Mouse (Mus musculus): ENCODE data around the gene Cacna1e. TPM values are rescaled to one million over a fixed set of nuclear protein-coding genes. Genes with fewer than 3 reads are reported as not detected.

The Cacna1e gene
- polyA plus RNA-seq, 1 experiment from 2014 or later, result 1.7 TPM

GRCm38 (mm10) chr1:154433112-154433511 lies 451.2 kb downstream of the Cacna1e start:
- no peak overlapping the region for H3K27ac ChIP-seq (ENCODE audit: low read depth, low read length)
- ATAC-seq (ENCODE audit: low FRiP score) (no peak), DNase-seq (ENCODE audit: low spot score, missing footprints) (no peak)
- no peak overlapping the region for H3K9ac ChIP-seq (ENCODE audit: low read length)
- no peaks in the 10 kb centered on the region for H3K4me1 ChIP-seq (ENCODE audit: control insufficient read depth, insufficient read depth, low read length)
- H3K4me3 ChIP-seq (ENCODE audit: low read depth, low read length), result no peak overlapping the region
- H3K4me2 ChIP-seq, result no peak overlapping the region
- no peaks in the 10 kb centered on the region for H3K9me3 ChIP-seq (ENCODE audit: control insufficient read depth, low read length)
- no peaks in the 10 kb centered on the region for H3K27me3 ChIP-seq (ENCODE audit: control insufficient read depth, insufficient read depth, low read length)
- WGBS, result 79% methylated on average over 1 of the region's 1 CpGs
- H3K36me3 ChIP-seq (ENCODE audit: control insufficient read depth, insufficient read depth, low read length), result no peaks in the 10 kb centered on the region

GRCm38 (mm10) chr1:154428276-154428675 lies 456.0 kb downstream of the Cacna1e start:
- no peak overlapping the region for H3K4me3 ChIP-seq (ENCODE audit: low read depth, low read length)
- H3K4me2 ChIP-seq, result no peak overlapping the region
- H3K9ac ChIP-seq (ENCODE audit: low read length), result no peak overlapping the region
- DNase-seq (ENCODE audit: low spot score, missing footprints), result no peak
- no peak overlapping the region for H3K27ac ChIP-seq (ENCODE audit: low read depth, low read length)
- no peaks in the 10 kb centered on the region for H3K36me3 ChIP-seq (ENCODE audit: control insufficient read depth, insufficient read depth, low read length)
- 84% methylated on average over 7 of the region's 7 CpGs for WGBS
- H3K27me3 ChIP-seq (ENCODE audit: control insufficient read depth, insufficient read depth, low read length), result no peaks in the 10 kb centered on the region
- no peak for ATAC-seq (ENCODE audit: low FRiP score)
- no peaks in the 10 kb centered on the region for H3K9me3 ChIP-seq (ENCODE audit: control insufficient read depth, low read length)
- H3K4me1 ChIP-seq (ENCODE audit: control insufficient read depth, insufficient read depth, low read length), result no peaks in the 10 kb centered on the region

GRCm38 (mm10) chr1:154418278-154418677 lies 466.0 kb downstream of the Cacna1e start:
- H3K27ac ChIP-seq (ENCODE audit: low read depth, low read length), result no peak overlapping the region
- no peak for DNase-seq (ENCODE audit: low spot score, missing footprints)
- no peaks in the 10 kb centered on the region for H3K27me3 ChIP-seq (ENCODE audit: control insufficient read depth, insufficient read depth, low read length)
- H3K4me3 ChIP-seq (ENCODE audit: low read depth, low read length), result no peak overlapping the region
- no peak overlapping the region for H3K4me2 ChIP-seq
- WGBS, result 74% methylated on average over 5 of the region's 5 CpGs
- no peak for ATAC-seq (ENCODE audit: low FRiP score)
- H3K4me1 ChIP-seq (ENCODE audit: control insufficient read depth, insufficient read depth, low read length), result no peaks in the 10 kb centered on the region
- no peaks in the 10 kb centered on the region for H3K36me3 ChIP-seq (ENCODE audit: control insufficient read depth, insufficient read depth, low read length)
- H3K9me3 ChIP-seq (ENCODE audit: control insufficient read depth, low read length), result no peaks in the 10 kb centered on the region
- H3K9ac ChIP-seq (ENCODE audit: low read length), result no peak overlapping the region

GRCm38 (mm10) chr1:154416384-154417155 lies 467.7 kb downstream of the Cacna1e start:
- 70% methylated on average over 20 of the region's 20 CpGs for WGBS
- no peaks in the 10 kb centered on the region for H3K9me3 ChIP-seq (ENCODE audit: control insufficient read depth, low read length)
- no peak overlapping the region for H3K9ac ChIP-seq (ENCODE audit: low read length)
- no peaks in the 10 kb centered on the region for H3K27me3 ChIP-seq (ENCODE audit: control insufficient read depth, insufficient read depth, low read length)
- H3K4me3 ChIP-seq (ENCODE audit: low read depth, low read length), result no peak overlapping the region
- ATAC-seq (ENCODE audit: low FRiP score), result no peak
- no peaks in the 10 kb centered on the region for H3K36me3 ChIP-seq (ENCODE audit: control insufficient read depth, insufficient read depth, low read length)
- no peaks in the 10 kb centered on the region for H3K4me1 ChIP-seq (ENCODE audit: control insufficient read depth, insufficient read depth, low read length)
- H3K4me2 ChIP-seq, result no peak overlapping the region
- no peak overlapping the region for H3K27ac ChIP-seq (ENCODE audit: low read depth, low read length)
- no peak for DNase-seq (ENCODE audit: low spot score, missing footprints)

GRCm38 (mm10) chr1:154415826-154416225 lies 468.5 kb downstream of the Cacna1e start:
- no peaks in the 10 kb centered on the region for H3K9me3 ChIP-seq (ENCODE audit: control insufficient read depth, low read length)
- whole genome bisulfite sequencing, result 87% methylated on average over 10 of the region's 10 CpGs
- no peaks in the 10 kb centered on the region for H3K36me3 ChIP-seq (ENCODE audit: control insufficient read depth, insufficient read depth, low read length)
- no peak overlapping the region for H3K9ac ChIP-seq (ENCODE audit: low read length)
- no peaks in the 10 kb centered on the region for H3K27me3 ChIP-seq (ENCODE audit: control insufficient read depth, insufficient read depth, low read length)
- no peak for ATAC-seq (ENCODE audit: low FRiP score)
- no peak for DNase-seq (ENCODE audit: low spot score, missing footprints)
- no peaks in the 10 kb centered on the region for H3K4me1 ChIP-seq (ENCODE audit: control insufficient read depth, insufficient read depth, low read length)
- H3K4me3 ChIP-seq (ENCODE audit: low read depth, low read length), result no peak overlapping the region
- H3K4me2 ChIP-seq, result no peak overlapping the region
- H3K27ac ChIP-seq (ENCODE audit: low read depth, low read length), result no peak overlapping the region

- Histone ChIP-seq H3K27ac (ENCODE audit: low read depth, low read length) (no peak overlapping the region), H3K4me3 (ENCODE audit: low read depth, low read length) (no peak overlapping the region), H3K27me3 (ENCODE audit: control insufficient read depth, insufficient read depth, low read length) (no peaks in the 10 kb centered on the region), H3K4me2 (no peak overlapping the region), H3K9me3 (ENCODE audit: control insufficient read depth, low read length) (no peaks in the 10 kb centered on the region), H3K4me1 (ENCODE audit: control insufficient read depth, insufficient read depth, low read length) (no peaks in the 10 kb centered on the region), H3K36me3 (ENCODE audit: control insufficient read depth, insufficient read depth, low read length) (no peaks in the 10 kb centered on the region), H3K9ac (ENCODE audit: low read length) (no peak overlapping the region)
- ATAC-seq (ENCODE audit: low FRiP score) (no peak), DNase-seq (ENCODE audit: low spot score, missing footprints) (no peak)
- WGBS, result 82% methylated on average over 3 of the region's 3 CpGs
Measured at GRCm38 (mm10) chr1:154413138-154413537, 471.2 kb downstream of the Cacna1e start.

- no peaks in the 10 kb centered on the region for H3K9me3 ChIP-seq (ENCODE audit: control insufficient read depth, low read length)
- no peak overlapping the region for H3K4me3 ChIP-seq (ENCODE audit: low read depth, low read length)
- H3K9ac ChIP-seq (ENCODE audit: low read length), result no peak overlapping the region
- no peak overlapping the region for H3K4me2 ChIP-seq
- H3K36me3 ChIP-seq (ENCODE audit: control insufficient read depth, insufficient read depth, low read length), result no peaks in the 10 kb centered on the region
- H3K27ac ChIP-seq (ENCODE audit: low read depth, low read length), result no peak overlapping the region
- no peak for ATAC-seq (ENCODE audit: low FRiP score)
- 80% methylated on average over 2 of the region's 2 CpGs for WGBS
- no peaks in the 10 kb centered on the region for H3K4me1 ChIP-seq (ENCODE audit: control insufficient read depth, insufficient read depth, low read length)
- no peaks in the 10 kb centered on the region for H3K27me3 ChIP-seq (ENCODE audit: control insufficient read depth, insufficient read depth, low read length)
- no peak for DNase-seq (ENCODE audit: low spot score, missing footprints)
Measured at GRCm38 (mm10) chr1:154409051-154409450, 475.2 kb downstream of the Cacna1e start.

GRCm38 (mm10) chr1:154391979-154392378 lies 492.3 kb downstream of the Cacna1e start:
- no peak overlapping the region for H3K27ac ChIP-seq (ENCODE audit: low read depth, low read length)
- H3K9ac ChIP-seq (ENCODE audit: low read length), result no peak overlapping the region
- H3K36me3 ChIP-seq (ENCODE audit: control insufficient read depth, insufficient read depth, low read length), result no peaks in the 10 kb centered on the region
- WGBS, result 92% methylated on average over 6 of the region's 6 CpGs
- no peak for ATAC-seq (ENCODE audit: low FRiP score)
- no peaks in the 10 kb centered on the region for H3K9me3 ChIP-seq (ENCODE audit: control insufficient read depth, low read length)
- no peaks in the 10 kb centered on the region for H3K27me3 ChIP-seq (ENCODE audit: control insufficient read depth, insufficient read depth, low read length)
- no peak for DNase-seq (ENCODE audit: low spot score, missing footprints)
- H3K4me1 ChIP-seq (ENCODE audit: control insufficient read depth, insufficient read depth, low read length), result no peaks in the 10 kb centered on the region
- no peak overlapping the region for H3K4me2 ChIP-seq
- H3K4me3 ChIP-seq (ENCODE audit: low read depth, low read length), result no peak overlapping the region
